Comparison of ENCODE assay signal across 26 mouse cellular contexts in the genomic region with DNA sequence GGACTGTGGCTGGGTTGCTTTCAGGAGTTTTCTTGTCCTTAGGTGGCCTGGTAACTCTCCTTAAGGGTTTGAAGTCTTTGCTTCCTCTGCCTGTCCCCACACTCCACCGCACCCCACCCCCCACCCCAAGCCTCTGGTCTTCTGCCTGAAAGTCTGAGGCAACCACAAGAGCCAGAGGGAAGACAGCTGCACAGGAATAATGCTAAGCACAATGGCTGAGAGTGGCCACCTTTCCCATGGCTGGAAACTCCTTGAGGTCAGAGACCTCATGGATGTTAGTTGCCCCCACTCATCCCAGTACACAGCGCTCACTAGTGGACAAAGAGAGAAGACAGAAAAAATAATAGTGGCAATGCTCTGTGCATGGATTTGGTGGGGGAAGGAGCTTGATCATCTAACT. TPM values are rescaled to one million over a fixed set of nuclear protein-coding genes. Genes with fewer than 3 reads are reported as not detected.
DNase-seq lines count a peak whose midpoint lies in the region; ATAC-seq and TF ChIP-seq lines count a peak whose summit lies in the region.
"Had no signal": no experiment of that assay in that cellular context is flagged by ENCODE, and none has a peak within 500 bp of the region (broad histone marks: within the 10 kb centered on the region; RNA-seq: fewer than 3 reads in every experiment).

No protein-coding gene starts in this region.

- no peak overlapping the region for H3K4me2 ChIP-seq in midbrain, postnatal 0 days (ENCODE audit: low read depth, low read length, poor library complexity, severe bottlenecking)
- H3K4me2 ChIP-seq in midbrain, embryonic 13.5 days (replicated peaks) = no peak overlapping the region
- H3K4me2 ChIP-seq in stomach, postnatal 0 days (replicated peaks; ENCODE audit: low read depth) = no peak overlapping the region
- H3K4me2 ChIP-seq: forebrain, embryonic 13.5 days; heart, embryonic 11.5 days; hindbrain, embryonic 13.5 days had no signal

- TF ChIP-seq CTCF in midbrain, postnatal 0 days (IDR thresholded peaks at IDR 0.05) = 0 out of 2 replicates have a peak, but pooled peaks have one; percentile 10
- 0 out of 2 replicates have a peak, but pooled peaks have one; percentile 12 for TF ChIP-seq CTCF in stomach, postnatal 0 days (IDR thresholded peaks at IDR 0.05; ENCODE audit: low read depth)

- DNase-seq in heart, adult 11 months = peak; percentile 9
- no peak for DNase-seq in heart, postnatal 14 days
- no peak for DNase-seq in midbrain, postnatal 0 days (ENCODE audit: low spot score)
- DNase-seq in stomach, postnatal 0 days (ENCODE audit: low spot score) = no peak
- no peak for DNase-seq in left cerebral cortex, postnatal 4 days
- DNase-seq: adrenal gland, adult 8-10 months; adrenal gland, postnatal 25 days; cerebellum, adult 18-20 months; cerebellum, adult 9-10 months; cerebellum, postnatal 14 days; gastrocnemius, postnatal 10 days; gastrocnemius, postnatal 36 days; heart, postnatal 36 days had no signal

- TF ChIP-seq EP300 in stomach, postnatal 0 days (optimal IDR thresholded peaks at IDR 0.05) = no peak

- no peak overlapping the region for H3K27ac ChIP-seq in midbrain, postnatal 0 days (ENCODE audit: low read depth, low read length)
- H3K27ac ChIP-seq in midbrain, embryonic 13.5 days = no peak overlapping the region
- no peak overlapping the region for H3K27ac ChIP-seq in stomach, postnatal 0 days (replicated peaks)
- H3K27ac ChIP-seq: forebrain, embryonic 10.5 days; forebrain, embryonic 13.5 days; hindbrain, embryonic 10.5 days; hindbrain, embryonic 13.5 days had no signal

- no peaks in the 10 kb centered on the region for H3K4me1 ChIP-seq in midbrain, postnatal 0 days (ENCODE audit: insufficient read depth, low read length)
- H3K4me1 ChIP-seq in midbrain, embryonic 13.5 days (replicated peaks) = peaks cover 17% of the 10 kb centered on the region
- no peaks in the 10 kb centered on the region for H3K4me1 ChIP-seq in stomach, postnatal 0 days (replicated peaks; ENCODE audit: control insufficient read depth, insufficient read depth)

- no peak overlapping the region for H3K9ac ChIP-seq in midbrain, postnatal 0 days (replicated peaks; ENCODE audit: low read length, poor library complexity, severe bottlenecking)
- H3K9ac ChIP-seq in midbrain, embryonic 13.5 days (replicated peaks) = no peak overlapping the region
- H3K9ac ChIP-seq in stomach, postnatal 0 days (ENCODE audit: low read length) = no peak overlapping the region
- H3K9ac ChIP-seq: forebrain, embryonic 13.5 days; hindbrain, embryonic 13.5 days had no signal

- H3K9me3 ChIP-seq in midbrain, postnatal 0 days (ENCODE audit: low read length) = no peaks in the 10 kb centered on the region
- H3K9me3 ChIP-seq in midbrain, embryonic 13.5 days = no peaks in the 10 kb centered on the region
- H3K9me3 ChIP-seq in stomach, postnatal 0 days (ENCODE audit: control insufficient read depth, low read length) = no peaks in the 10 kb centered on the region
- H3K9me3 ChIP-seq: forebrain, embryonic 10.5 days; forebrain, embryonic 13.5 days; G1E; hindbrain, embryonic 10.5 days; hindbrain, embryonic 13.5 days had no signal

- H3K36me3 ChIP-seq in midbrain, postnatal 0 days (ENCODE audit: insufficient read depth, low read length) = 0 out of 2 replicates have a peak, but pooled peaks cover 2% of the 10 kb centered on the region
- H3K36me3 ChIP-seq in midbrain, embryonic 13.5 days = no peaks in the 10 kb centered on the region
- no peaks in the 10 kb centered on the region for H3K36me3 ChIP-seq in stomach, postnatal 0 days (ENCODE audit: control insufficient read depth, insufficient read depth, low read length)
- H3K36me3 ChIP-seq: forebrain, embryonic 10.5 days; G1E; hindbrain, embryonic 10.5 days; hindbrain, embryonic 13.5 days had no signal

- intact Hi-C loops in heart, postnatal 14 days (cut with DNase I) = loop anchor here (10.0 kb wide), 1 partner anchor 307 kb away; no protein-coding TSS in a partner anchor
- intact Hi-C loops in left cerebral cortex, postnatal 4 days (cut with DNase I) = no loop called here

- ATAC-seq in midbrain, postnatal 0 days (ENCODE audit: low FRiP score) = no peak
- no peak for ATAC-seq in midbrain, embryonic 13.5 days
- no peak for ATAC-seq in stomach, postnatal 0 days (ENCODE audit: low FRiP score, low TSS enrichment)
- ATAC-seq: activated CD4-positive, CD25-positive, alpha-beta regulatory T cell, adult 4 months; forebrain, embryonic 13.5 days; forebrain, embryonic 16.5 days; hindbrain, embryonic 16.5 days; Patski had no signal

- no peaks in the 10 kb centered on the region for H3K27me3 ChIP-seq in midbrain, postnatal 0 days (ENCODE audit: insufficient read depth, low read length)
- no peaks in the 10 kb centered on the region for H3K27me3 ChIP-seq in midbrain, embryonic 13.5 days
- H3K27me3 ChIP-seq in stomach, postnatal 0 days (ENCODE audit: control insufficient read depth, insufficient read depth, low read length) = no peaks in the 10 kb centered on the region
- H3K27me3 ChIP-seq: forebrain, embryonic 13.5 days; hindbrain, embryonic 13.5 days; Patski had no signal

- no peak overlapping the region for H3K4me3 ChIP-seq in midbrain, postnatal 0 days (ENCODE audit: low read depth, low read length)
- H3K4me3 ChIP-seq in midbrain, embryonic 13.5 days (replicated peaks) = no peak overlapping the region
- H3K4me3 ChIP-seq in stomach, postnatal 0 days (ENCODE audit: low read depth, low read length) = no peak overlapping the region
- H3K4me3 ChIP-seq: forebrain, embryonic 10.5 days; forebrain, embryonic 13.5 days; hindbrain, embryonic 10.5 days; hindbrain, embryonic 13.5 days had no signal

- 88% methylated on average over 2 of the region's 2 CpGs for WGBS in midbrain, postnatal 0 days
- WGBS in midbrain, embryonic 13.5 days = 95% methylated on average over 2 of the region's 2 CpGs
- 88% methylated on average over 2 of the region's 2 CpGs for WGBS in stomach, postnatal 0 days

RNA-seq across cellular contexts. Expression of gene Ckmt2, which starts 41.1 kb away (rescaled TPM):
- total RNA-seq in heart, postnatal 14 days (2021) = 1,000 to 10,000 TPM; 1,659 to 1,754 TPM
- not detected in 2 replicates for total RNA-seq in midbrain, postnatal 0 days (2014; rRNA removed)
- polyA plus RNA-seq in midbrain, postnatal 0 days (2015; fragmentation: Nextera tagmentation; extraction: Ambion mirVana) = 0.11 TPM in 1 of 2 replicates, not detected in the other
- polyA plus RNA-seq in midbrain, embryonic 13.5 days (2015; fragmentation: Nextera tagmentation; extraction: Ambion mirVana) = not detected in 2 replicates
- 0.06 and 0.08 TPM in 2 replicates for polyA plus RNA-seq in stomach, postnatal 0 days (2015; fragmentation: Nextera tagmentation; extraction: Ambion mirVana)
- not detected for total RNA-seq in left cerebral cortex, postnatal 4 days (2021)
- total RNA-seq: adrenal gland, adult 8-10 months; adrenal gland, postnatal 25 days; G1E; granulocyte monocyte progenitor cell, adult 5-6 weeks had no signal
- polyA plus RNA-seq: activated CD4-positive, CD25-positive, alpha-beta regulatory T cell, adult 4 months; embryonic facial prominence, embryonic 11.5 days; forebrain, embryonic 10.5 days; forebrain, embryonic 13.5 days; forebrain, embryonic 16.5 days; G1E; hindbrain, embryonic 10.5 days; Patski had no signal

Comparison
In these comparisons a context has a peak if more than half of its experiments do, and no peak if none do; other contexts are left out.
1. RNA of gene Ckmt2, which starts 41.1 kb away (total RNA-seq): 1,659 to 1,754 TPM in heart, postnatal 14 days; not detected in left cerebral cortex, postnatal 4 days and not detected in midbrain, postnatal 0 days; every median in the first group is over 1,000 times any median in the second.